Mouse (Mus musculus) limb, embryonic 11.5 days (tissue): ENCODE measurements at regions not wholly inside any gene's neighbourhood (a gene's known extent, or its start where the extent isn't known, plus 50 kb on each side); places are given as distances from the start of the nearest gene placed in this dataset.

Experiments
- ATAC-seq: fragments of 200-750 bp; cut with Nextera tagmentation; 2 replicates; pipeline ENCODE4 v1.8.0; 2017; ENCODE audit warnings: low read depth; ENCODE audit not compliant: insufficient number of reproducible peaks, low FRiP score, low TSS enrichment
- DNase-seq: peaks from one replicate; pipeline ENCODE4 v3.0.0-alpha.2; 2015; ENCODE audit warnings: low spot score
- H3K27ac ChIP-seq: fragments of 300-500 bp; sonication (generic); replicated peaks from 2 replicates; pipeline ENCODE4 v1.5.1; 2014; ENCODE audit warnings: low read depth, mild to moderate bottlenecking, low read length
- H3K27me3 ChIP-seq: fragments of 300-500 bp; sonication (generic); 2 replicates; pipeline ENCODE4 v1.6.1; 2014; ENCODE audit warnings: mild to moderate bottlenecking, low read length, mixed read lengths; ENCODE audit not compliant: control insufficient read depth, insufficient read depth
- H3K36me3 ChIP-seq: fragments of 300-500 bp; sonication (generic); 2 replicates; pipeline ENCODE4 v1.6.1; 2014; ENCODE audit warnings: mild to moderate bottlenecking, low read length, moderate library complexity, mixed read lengths; ENCODE audit not compliant: control insufficient read depth, insufficient read depth
- H3K4me1 ChIP-seq: fragments of 300-500 bp; sonication (generic); 2 replicates; pipeline ENCODE4 v1.6.1; 2014; ENCODE audit warnings: low read length, mixed read lengths; ENCODE audit not compliant: control insufficient read depth, insufficient read depth
- H3K4me2 ChIP-seq: fragments of 300-500 bp; sonication (generic); 2 replicates; pipeline ENCODE4 v1.6.1; 2014; ENCODE audit warnings: low read depth, mild to moderate bottlenecking, moderate library complexity; ENCODE audit not compliant: severe bottlenecking
- H3K4me3 ChIP-seq: fragments of 300-500 bp; sonication (generic); 2 replicates; pipeline ENCODE4 v1.5.1; 2014; ENCODE audit warnings: low read depth, low read length
- H3K9ac ChIP-seq: fragments of 300-500 bp; sonication (generic); 2 replicates; pipeline ENCODE4 v1.6.1; 2014; ENCODE audit warnings: mild to moderate bottlenecking, low read length
- H3K9me3 ChIP-seq: fragments of 300-500 bp; sonication (generic); 2 replicates; pipeline ENCODE4 v1.6.1; 2016; ENCODE audit warnings: low read length; ENCODE audit not compliant: control insufficient read depth
- WGBS: fragments of 180-500 bp; shearing (Covaris S2); extraction: QIAGEN DNeasy Blood & Tissue Kit; methylation state at CpG from one replicate; pipeline ENCODE4 v1.1.7; 2014; 5-methylcytosine and 5-hydroxymethylcytosine counted together

DNA sequence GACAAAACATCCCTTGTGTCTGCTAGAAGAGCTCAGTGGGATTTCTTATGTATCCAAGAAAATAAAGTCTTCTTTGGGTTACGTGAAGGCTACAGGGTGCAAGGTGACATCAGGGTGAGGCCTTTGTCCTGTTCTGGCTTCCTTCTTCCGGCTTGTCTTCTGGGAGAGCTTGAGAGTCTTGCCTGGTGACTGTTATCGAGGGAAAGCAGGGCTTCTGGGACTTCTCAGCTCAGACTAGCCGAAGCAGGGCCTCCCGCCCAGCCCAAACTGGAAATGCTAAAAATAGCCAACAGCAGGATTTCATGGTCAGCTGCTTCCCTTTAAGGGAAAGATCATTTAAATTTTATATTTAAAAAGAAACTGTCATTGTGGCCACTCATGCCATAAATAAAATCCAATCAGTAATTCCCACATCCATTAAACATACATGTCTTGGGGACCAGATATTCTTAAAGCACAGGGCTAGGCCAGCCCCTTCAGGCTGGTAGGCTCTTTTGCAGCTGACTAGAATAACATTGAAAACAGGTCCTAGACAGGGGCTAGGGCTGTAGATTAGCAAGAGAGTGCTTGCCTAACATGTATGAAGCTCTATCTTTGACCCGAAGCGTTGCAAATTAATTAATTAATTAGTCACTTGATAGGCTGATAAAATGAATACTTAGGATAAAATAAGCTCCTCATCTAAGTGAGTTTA is 351.2 kb upstream of the Rora start:
- no peaks in the 10 kb centered on the region for H3K4me1 ChIP-seq
- no peak overlapping the region for H3K27ac ChIP-seq
- H3K36me3 ChIP-seq, result no peaks in the 10 kb centered on the region
- H3K27me3 ChIP-seq, result no peaks in the 10 kb centered on the region
- H3K9ac ChIP-seq, result no peak overlapping the region
- WGBS, result 79% methylated on average over 7 of the region's 7 CpGs
- DNase-seq (no peak), ATAC-seq (no peak)
- no peak overlapping the region for H3K4me3 ChIP-seq
- H3K9me3 ChIP-seq, result no peaks in the 10 kb centered on the region
- no peak overlapping the region for H3K4me2 ChIP-seq

DNA sequence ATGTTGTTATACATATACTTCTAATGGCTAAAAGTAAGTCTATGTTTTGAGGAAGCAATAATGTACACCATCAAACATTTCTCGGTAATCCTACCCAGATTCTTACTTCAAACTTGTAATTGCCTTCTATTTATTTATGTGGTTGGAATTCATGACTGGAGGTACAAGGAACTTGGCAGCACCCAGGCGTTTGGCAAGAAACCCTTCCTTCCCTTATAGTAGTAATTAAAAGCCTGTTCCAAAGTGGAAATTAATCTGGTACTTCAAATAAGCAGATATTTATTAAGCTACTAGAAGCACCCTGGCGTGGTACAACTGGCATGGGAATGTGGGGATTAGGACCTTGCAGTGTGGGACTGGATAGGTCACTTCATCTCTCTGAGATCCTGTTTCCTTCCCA is 322.9 kb upstream of the Rora start:
- Histone ChIP-seq H3K4me3 (no peak overlapping the region), H3K27ac (no peak overlapping the region), H3K9ac (no peak overlapping the region), H3K4me1 (no peaks in the 10 kb centered on the region), H3K36me3 (no peaks in the 10 kb centered on the region), H3K4me2 (no peak overlapping the region), H3K9me3 (no peaks in the 10 kb centered on the region), H3K27me3 (no peaks in the 10 kb centered on the region)
- no peak for DNase-seq
- whole genome bisulfite sequencing, result 80% methylated on average over 3 of the region's 3 CpGs
- ATAC-seq, result no peak

DNA sequence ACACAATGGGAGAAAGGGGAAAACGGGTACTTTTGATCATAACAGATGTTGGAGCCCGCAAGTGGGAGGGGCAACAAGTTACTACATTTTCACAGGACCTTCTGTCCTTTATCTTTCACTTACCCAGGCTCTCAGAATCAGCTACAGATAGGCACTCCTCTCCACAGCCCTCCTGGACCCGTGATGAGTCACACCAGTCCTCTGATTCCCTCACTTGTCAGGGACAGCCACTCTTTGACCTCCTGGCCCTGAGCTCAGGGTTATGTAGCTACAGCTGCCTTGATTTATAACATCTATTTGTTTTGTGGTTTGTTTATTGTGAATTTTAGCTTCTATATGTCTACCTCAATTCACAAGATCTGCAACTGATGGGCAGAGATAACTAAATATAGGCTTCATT is 312.7 kb upstream of the Rora start:
- H3K9ac ChIP-seq, result no peak overlapping the region
- DNase-seq, result no peak
- H3K36me3 ChIP-seq, result no peaks in the 10 kb centered on the region
- no peak overlapping the region for H3K4me2 ChIP-seq
- no peak overlapping the region for H3K4me3 ChIP-seq
- H3K4me1 ChIP-seq, result no peaks in the 10 kb centered on the region
- H3K9me3 ChIP-seq, result no peaks in the 10 kb centered on the region
- no peak for ATAC-seq
- H3K27me3 ChIP-seq, result no peaks in the 10 kb centered on the region
- WGBS, result 60% methylated on average over 3 of the region's 3 CpGs
- no peak overlapping the region for H3K27ac ChIP-seq

DNA sequence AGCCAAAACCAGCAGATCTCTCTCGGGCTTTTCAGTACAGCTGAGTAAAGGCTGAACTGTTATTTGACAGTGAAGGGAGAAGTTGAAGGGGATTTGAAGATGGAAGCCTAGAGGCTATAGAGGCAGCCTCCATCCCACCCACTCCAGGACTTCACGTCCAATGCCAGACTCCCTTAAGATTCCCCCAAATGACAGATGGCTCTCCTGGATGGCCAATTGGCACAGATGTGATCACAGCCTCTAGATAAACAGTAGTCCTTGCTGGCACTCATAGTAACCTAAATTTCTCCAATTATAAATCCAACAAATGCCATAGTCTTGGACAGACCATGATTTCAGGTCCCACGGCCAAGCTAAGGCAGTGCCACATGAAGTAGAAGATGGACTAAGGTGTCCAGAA is 312.1 kb upstream of the Rora start:
- ATAC-seq (no peak), DNase-seq (no peak)
- H3K4me1 ChIP-seq, result no peaks in the 10 kb centered on the region
- no peak overlapping the region for H3K27ac ChIP-seq
- H3K4me2 ChIP-seq, result no peak overlapping the region
- H3K9ac ChIP-seq, result no peak overlapping the region
- WGBS, result 93% methylated on average over 3 of the region's 3 CpGs
- H3K9me3 ChIP-seq, result no peaks in the 10 kb centered on the region
- no peaks in the 10 kb centered on the region for H3K36me3 ChIP-seq
- H3K4me3 ChIP-seq, result no peak overlapping the region
- H3K27me3 ChIP-seq, result no peaks in the 10 kb centered on the region

DNA sequence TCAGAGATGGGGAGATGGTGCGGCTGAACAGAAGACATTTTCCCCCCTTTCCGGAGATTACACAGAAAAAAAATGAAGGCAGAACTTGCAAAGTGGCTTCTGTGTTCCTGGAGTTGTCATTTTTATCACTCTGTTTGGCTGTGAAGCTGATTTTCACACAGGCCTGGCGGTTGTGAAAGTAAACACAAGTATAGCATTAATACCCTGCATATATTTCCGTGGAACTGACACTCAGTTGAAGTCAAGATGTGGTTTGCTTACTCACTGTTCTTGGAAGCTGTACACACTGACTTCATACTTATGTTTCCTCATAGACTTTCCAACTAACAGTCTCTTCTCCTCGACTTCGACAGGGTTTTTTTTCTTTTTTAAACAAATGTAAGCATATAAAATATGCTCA is 306.2 kb upstream of the Rora start:
- Histone ChIP-seq H3K4me2 (no peak overlapping the region), H3K27me3 (no peaks in the 10 kb centered on the region), H3K36me3 (no peaks in the 10 kb centered on the region), H3K4me3 (no peak overlapping the region), H3K4me1 (no peaks in the 10 kb centered on the region), H3K27ac (no peak overlapping the region), H3K9ac (no peak overlapping the region), H3K9me3 (no peaks in the 10 kb centered on the region)
- DNase-seq (no peak), ATAC-seq (no peak)
- WGBS, result 91% methylated on average over 6 of the region's 6 CpGs

DNA sequence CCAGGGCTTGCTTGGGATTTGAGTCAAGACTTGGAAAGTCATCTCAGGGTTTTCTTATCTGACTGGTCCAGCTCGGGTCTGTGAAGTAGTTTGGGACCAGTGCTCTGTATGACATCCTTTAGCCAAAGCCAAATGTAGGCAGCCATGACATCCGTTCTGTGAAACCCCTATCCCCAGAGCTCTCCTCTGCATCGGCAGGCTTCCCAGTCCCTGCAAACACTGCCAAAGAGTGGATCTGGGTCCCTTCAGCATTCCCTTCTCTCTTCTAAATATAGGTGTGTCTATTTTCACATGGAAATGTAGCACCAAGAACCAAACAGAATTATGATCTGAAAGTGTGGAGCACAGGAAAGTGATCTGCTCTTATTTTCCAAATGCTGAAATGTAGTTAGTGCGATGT is 302.1 kb upstream of the Rora start:
- Histone ChIP-seq H3K9me3 (no peaks in the 10 kb centered on the region), H3K4me3 (no peak overlapping the region), H3K4me2 (no peak overlapping the region), H3K9ac (no peak overlapping the region), H3K27me3 (no peaks in the 10 kb centered on the region), H3K4me1 (no peaks in the 10 kb centered on the region), H3K36me3 (no peaks in the 10 kb centered on the region), H3K27ac (no peak overlapping the region)
- DNase-seq (no peak), ATAC-seq (no peak)
- WGBS, result 90% methylated on average over 4 of the region's 4 CpGs

DNA sequence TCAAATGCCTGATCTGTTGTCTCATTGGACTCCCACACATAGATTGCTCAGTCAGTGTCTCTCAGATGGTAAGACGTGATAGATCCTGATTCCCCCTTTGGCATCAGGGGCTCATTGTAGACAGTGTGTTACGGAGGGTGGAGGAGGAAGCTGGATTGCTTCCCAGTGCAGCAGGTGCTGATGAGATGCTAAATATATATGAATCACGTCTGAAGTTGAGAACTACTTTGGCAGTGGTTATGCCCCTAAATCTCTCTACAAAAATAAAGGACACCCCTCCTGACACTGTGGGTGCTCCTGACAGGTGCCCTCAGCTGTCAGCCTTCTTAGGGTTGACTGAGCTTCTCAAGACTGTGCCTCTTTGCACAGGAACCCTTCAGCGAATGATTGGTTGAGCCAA is 299.1 kb upstream of the Rora start:
- Histone ChIP-seq H3K27ac (no peak overlapping the region), H3K4me3 (no peak overlapping the region), H3K4me1 (no peaks in the 10 kb centered on the region), H3K9me3 (no peaks in the 10 kb centered on the region), H3K36me3 (no peaks in the 10 kb centered on the region), H3K4me2 (no peak overlapping the region), H3K27me3 (no peaks in the 10 kb centered on the region), H3K9ac (no peak overlapping the region)
- 84% methylated on average over 4 of the region's 4 CpGs for WGBS
- no peak for ATAC-seq
- no peak for DNase-seq

DNA sequence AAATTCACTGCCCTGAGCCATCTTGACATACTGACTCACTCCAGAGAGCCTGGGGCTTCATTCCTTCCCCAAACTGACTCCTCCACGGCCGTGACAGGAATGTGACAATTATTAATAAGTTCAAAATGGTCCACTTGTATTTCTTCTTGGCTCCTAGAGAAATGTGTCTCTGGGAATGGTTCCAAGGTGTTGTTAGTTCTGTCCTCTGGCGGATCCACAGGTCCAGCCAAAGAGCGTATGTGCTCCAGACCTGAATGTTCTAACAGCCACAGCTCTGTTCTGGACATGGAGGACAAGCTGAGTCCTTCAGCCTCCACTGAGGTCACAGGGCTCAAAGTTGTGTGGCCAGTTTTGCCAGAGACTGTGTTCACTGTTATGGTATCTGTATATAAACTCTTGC is 297.5 kb upstream of the Rora start:
- no peaks in the 10 kb centered on the region for H3K4me1 ChIP-seq
- no peak overlapping the region for H3K27ac ChIP-seq
- no peak overlapping the region for H3K4me3 ChIP-seq
- no peak overlapping the region for H3K9ac ChIP-seq
- no peaks in the 10 kb centered on the region for H3K9me3 ChIP-seq
- DNase-seq (no peak), ATAC-seq (no peak)
- H3K27me3 ChIP-seq, result no peaks in the 10 kb centered on the region
- H3K4me2 ChIP-seq, result no peak overlapping the region
- 87% methylated on average over 4 of the region's 4 CpGs for WGBS
- H3K36me3 ChIP-seq, result no peaks in the 10 kb centered on the region

DNA sequence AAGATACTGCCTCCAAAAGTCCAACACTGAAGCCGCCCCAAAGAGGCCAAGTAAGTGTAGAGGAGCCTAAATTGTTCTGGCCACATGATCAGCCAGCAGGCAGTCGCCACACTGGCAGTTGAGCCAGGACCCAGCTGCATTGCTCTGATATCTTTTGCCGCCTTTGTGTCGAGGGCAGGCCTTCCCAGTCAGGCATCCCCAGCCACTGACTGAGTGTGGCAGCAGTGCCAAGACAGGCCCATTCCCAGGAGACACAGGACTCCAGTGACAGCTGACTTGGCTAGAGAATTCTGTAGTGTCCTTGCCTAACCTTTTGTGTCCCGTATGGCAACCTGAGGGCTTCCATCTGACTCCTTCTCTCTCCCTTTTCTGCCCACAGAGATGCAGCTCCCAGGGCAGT is 296.4 kb upstream of the Rora start:
- WGBS, result 76% methylated on average over 5 of the region's 5 CpGs

More for the DNA sequence above, 296.4 kb upstream of the Rora start:
- ATAC-seq, result no peak
- no peak for DNase-seq
- Histone ChIP-seq H3K4me1 (no peaks in the 10 kb centered on the region), H3K36me3 (no peaks in the 10 kb centered on the region), H3K27me3 (no peaks in the 10 kb centered on the region), H3K9ac (no peak overlapping the region), H3K4me2 (no peak overlapping the region), H3K4me3 (no peak overlapping the region), H3K9me3 (no peaks in the 10 kb centered on the region), H3K27ac (no peak overlapping the region)
